Mouse (Mus musculus) neural tube, embryonic 13.5 days (tissue): ENCODE data around the gene 1700007K13Rik. TPM values are rescaled to one million over a fixed set of nuclear protein-coding genes. Genes with fewer than 3 reads are reported as not detected.
"Not testable (repeated sequence)": the region's sequence is repeated elsewhere in the genome, so short reads cannot be mapped to it uniquely, and the experiment has no call there.

Experiments used
- ATAC-seq: fragments of 200-750 bp; cut with Nextera tagmentation; 2 replicates; pipeline ENCODE4 v1.8.0; 2017; ENCODE audit warnings: low read depth, mild to moderate bottlenecking, moderate TSS enrichment, moderate library complexity
- H3K27ac ChIP-seq: fragments of 300-500 bp; sonication (generic); replicated peaks from 2 replicates; pipeline ENCODE4 v1.5.1; 2015; ENCODE audit warnings: moderate library complexity, mild to moderate bottlenecking, inconsistent platforms
- H3K27me3 ChIP-seq: fragments of 300-500 bp; sonication (generic); 2 replicates; pipeline ENCODE4 v1.6.1; 2015; ENCODE audit warnings: mild to moderate bottlenecking, inconsistent platforms
- H3K36me3 ChIP-seq: fragments of 300-500 bp; sonication (generic); 2 replicates; pipeline ENCODE4 v1.6.1; 2015; ENCODE audit warnings: mild to moderate bottlenecking, inconsistent platforms
- H3K4me1 ChIP-seq: fragments of 300-500 bp; sonication (generic); replicated peaks from 2 replicates; pipeline ENCODE4 v1.6.1; 2015; ENCODE audit warnings: inconsistent platforms
- H3K4me2 ChIP-seq: fragments of 300-500 bp; sonication (generic); 2 replicates; pipeline ENCODE4 v1.6.1; 2015; ENCODE audit warnings: inconsistent platforms, mild to moderate bottlenecking, moderate library complexity
- H3K4me3 ChIP-seq: fragments of 300-500 bp; sonication (generic); 2 replicates; pipeline ENCODE4 v1.5.1; 2015; ENCODE audit warnings: mild to moderate bottlenecking, inconsistent platforms
- H3K9ac ChIP-seq: fragments of 300-500 bp; sonication (generic); 2 replicates; pipeline ENCODE4 v1.6.1; 2015; ENCODE audit warnings: moderate library complexity, mild to moderate bottlenecking, inconsistent platforms
- H3K9me3 ChIP-seq: fragments of 300-500 bp; sonication (generic); 2 replicates; pipeline ENCODE4 v1.6.1; 2016; ENCODE audit warnings: inconsistent platforms
- WGBS: fragments of 180-500 bp; shearing (Covaris S2); methylation state at CpG from one replicate; pipeline ENCODE4 v1.1.7; 2015; 5-methylcytosine and 5-hydroxymethylcytosine counted together
- polyA plus RNA-seq: library from polyadenylated mRNA; unstranded; fragments of >200 nt; fragmentation: Nextera tagmentation; extraction: Ambion mirVana; gene quantifications from 2 replicates; pipeline ENCODE4 v1.2.1, GENCODE M21; 2015

Gene 1700007K13Rik
- 2.6 and 2.8 TPM in 2 replicates for polyA plus RNA-seq

- WGBS, result 5% methylated on average over 25 of the region's 25 CpGs
- H3K9me3 ChIP-seq, result no peaks in the 10 kb centered on the region
- peaks cover 26% of the 10 kb centered on the region for H3K4me1 ChIP-seq
- peak within 1 kb of the TSS; percentile 30 for H3K4me3 ChIP-seq
- peak within 1 kb of the TSS; percentile 57 for H3K4me2 ChIP-seq
- H3K36me3 ChIP-seq, result peaks cover 19% of the 10 kb centered on the region
- peaks cover 10% of the 10 kb centered on the region for H3K27me3 ChIP-seq
- H3K27ac ChIP-seq, result no peak within 1 kb of the TSS; the same call in 1 of the 2 replicates
- ATAC-seq, result peak; percentile 48; the same call in 1 of the 2 replicates
- H3K9ac ChIP-seq, result peak within 1 kb of the TSS; percentile 61
Measured at GRCm38 (mm10) chr2:28465836-28466518, at the start of gene 1700007K13Rik. Gene 1700007K13Rik (minus strand): TSS chr2:28466332.

GRCm38 (mm10) chr2:28514489-28514888 lies 48.4 kb upstream of the 1700007K13Rik start:
- ATAC-seq, result 0 out of 2 replicates have a peak, but pooled peaks have one; percentile 4
- 21% methylated on average over 5 of the region's 5 CpGs for WGBS
- peaks cover 63% of the 10 kb centered on the region for H3K4me1 ChIP-seq

GRCm38 (mm10) chr2:28513431-28514370 lies 47.6 kb upstream of the 1700007K13Rik start:
- peak; percentile 46 for ATAC-seq
- Histone ChIP-seq H3K9ac (peak overlapping the region; percentile 99), H3K9me3 (no peaks in the 10 kb centered on the region), H3K4me1 (peaks cover 56% of the 10 kb centered on the region), H3K4me2 (peak overlapping the region; percentile 92), H3K27ac (peak overlapping the region; percentile 93), H3K36me3 (peaks cover 22% of the 10 kb centered on the region; the same call in 1 of the 2 replicates), H3K27me3 (no peaks in the 10 kb centered on the region), H3K4me3 (peak overlapping the region; percentile 92)
- 5% methylated on average over 47 of the region's 47 CpGs for WGBS

More at GRCm38 (mm10) chr2:28514489-28514888, 48.4 kb upstream of the 1700007K13Rik start:
- H3K9ac ChIP-seq, result peak overlapping the region; percentile 99
- peak overlapping the region; percentile 92 for H3K4me2 ChIP-seq
- H3K4me3 ChIP-seq, result peak overlapping the region; percentile 92
- no peaks in the 10 kb centered on the region for H3K9me3 ChIP-seq
- peaks cover 22% of the 10 kb centered on the region; the same call in 1 of the 2 replicates for H3K36me3 ChIP-seq
- H3K27me3 ChIP-seq, result no peaks in the 10 kb centered on the region
- peak overlapping the region; percentile 93 for H3K27ac ChIP-seq

DNA sequence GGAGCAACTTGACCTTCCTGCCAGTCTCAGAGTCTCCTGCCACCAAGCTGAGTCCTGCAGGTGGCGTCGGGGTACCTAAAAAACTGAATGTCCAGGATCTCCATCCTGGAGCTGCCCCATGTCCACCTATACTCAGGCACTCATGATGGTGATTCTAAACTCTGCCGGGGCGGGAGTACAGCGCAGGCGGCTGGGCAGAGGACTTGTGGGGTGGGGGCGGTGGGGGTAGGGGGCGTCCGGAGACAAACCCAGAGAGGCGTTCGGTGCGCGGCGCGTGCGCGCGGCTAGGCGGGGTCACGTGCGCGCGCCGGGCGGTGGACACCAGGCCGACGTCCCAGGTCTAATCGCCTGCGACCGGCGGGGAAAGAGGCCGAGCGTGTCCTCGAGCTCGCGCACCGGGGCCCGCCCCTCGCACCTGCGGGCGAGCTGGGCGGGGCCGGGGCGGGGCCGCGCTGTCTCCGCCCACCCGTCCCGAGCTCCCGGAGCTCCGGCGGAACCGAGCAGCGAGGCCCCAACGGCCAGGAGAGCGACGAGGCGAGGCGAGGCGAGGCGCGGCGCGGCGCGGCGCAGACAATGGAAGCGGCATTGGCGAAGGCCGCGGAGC lies 46.8 kb upstream of the 1700007K13Rik start, which contains the start of gene Ralgds:
Gene Ralgds (plus strand): TSS at position 328 of the 604 bp plus-strand sequence.
- no peaks in the 10 kb centered on the region for H3K27me3 ChIP-seq
- peaks cover 22% of the 10 kb centered on the region; the same call in 1 of the 2 replicates for H3K36me3 ChIP-seq
- ATAC-seq, result peak; percentile 68
- peak within 1 kb of the TSS; percentile 99 for H3K9ac ChIP-seq
- no peaks in the 10 kb centered on the region for H3K9me3 ChIP-seq
- WGBS, result under 1% methylated on average over 47 of the region's 71 CpGs
- H3K4me3 ChIP-seq, result peak within 1 kb of the TSS; percentile 92
- peak within 1 kb of the TSS; percentile 92 for H3K4me2 ChIP-seq
- H3K27ac ChIP-seq, result peak within 1 kb of the TSS; percentile 93
- H3K4me1 ChIP-seq, result peaks cover 48% of the 10 kb centered on the region

DNA sequence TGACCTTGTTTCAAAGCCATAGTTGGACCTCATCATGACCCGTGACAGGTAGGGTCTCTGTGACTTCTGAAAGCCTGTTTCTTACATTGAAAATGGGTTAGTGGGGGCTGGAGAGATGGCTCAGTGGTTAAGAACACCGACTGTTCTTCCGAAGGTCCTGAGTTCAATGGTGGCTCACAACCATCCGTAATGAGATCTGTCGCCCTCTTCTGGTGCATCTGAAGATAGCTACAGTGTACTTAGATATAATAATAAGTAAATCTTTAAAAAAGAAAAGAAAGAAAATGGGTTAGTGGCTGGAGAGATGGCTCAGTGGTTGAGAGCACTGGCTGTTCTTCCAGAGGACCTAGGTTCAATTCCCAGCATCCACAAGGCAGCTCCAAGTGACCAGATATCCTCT lies 45.5 kb upstream of the 1700007K13Rik start:
- not testable (repeated sequence) for H3K9ac ChIP-seq, H3K27me3 ChIP-seq, ATAC-seq, H3K4me2 ChIP-seq, H3K9me3 ChIP-seq, H3K27ac ChIP-seq, H3K4me3 ChIP-seq
- WGBS, result 48% methylated on average over 5 of the region's 5 CpGs
- Histone ChIP-seq H3K36me3 (0 out of 2 replicates have a peak, but pooled peaks cover 14% of the 10 kb centered on the region), H3K4me1 (peaks cover 35% of the 10 kb centered on the region)

GRCm38 (mm10) chr2:28506291-28506690 lies 40.2 kb upstream of the 1700007K13Rik start:
- 83% methylated on average over 6 of the region's 6 CpGs for whole genome bisulfite sequencing

GRCm38 (mm10) chr2:28505795-28506194 lies 39.7 kb upstream of the 1700007K13Rik start, which contains the start of gene Gm10134:
Gene Gm10134 (plus strand): TSS chr2:28506095.
- H3K4me2 ChIP-seq, result no peak within 1 kb of the TSS
- WGBS, result 73% methylated on average over 3 of the region's 3 CpGs
- no peaks in the 10 kb centered on the region for H3K9me3 ChIP-seq
- no peak within 1 kb of the TSS for H3K27ac ChIP-seq
- H3K27me3 ChIP-seq, result no peaks in the 10 kb centered on the region
- no peak for ATAC-seq
- no peak within 1 kb of the TSS for H3K4me3 ChIP-seq
- no peak within 1 kb of the TSS for H3K9ac ChIP-seq
- no peaks in the 10 kb centered on the region for H3K4me1 ChIP-seq
- no peaks in the 10 kb centered on the region for H3K36me3 ChIP-seq

More at GRCm38 (mm10) chr2:28506291-28506690, 40.2 kb upstream of the 1700007K13Rik start:
- Histone ChIP-seq H3K27ac (no peak overlapping the region), H3K36me3 (no peaks in the 10 kb centered on the region), H3K4me2 (no peak overlapping the region), H3K9me3 (no peaks in the 10 kb centered on the region), H3K27me3 (no peaks in the 10 kb centered on the region), H3K4me3 (no peak overlapping the region), H3K4me1 (no peaks in the 10 kb centered on the region), H3K9ac (no peak overlapping the region)
- no peak for ATAC-seq

DNA sequence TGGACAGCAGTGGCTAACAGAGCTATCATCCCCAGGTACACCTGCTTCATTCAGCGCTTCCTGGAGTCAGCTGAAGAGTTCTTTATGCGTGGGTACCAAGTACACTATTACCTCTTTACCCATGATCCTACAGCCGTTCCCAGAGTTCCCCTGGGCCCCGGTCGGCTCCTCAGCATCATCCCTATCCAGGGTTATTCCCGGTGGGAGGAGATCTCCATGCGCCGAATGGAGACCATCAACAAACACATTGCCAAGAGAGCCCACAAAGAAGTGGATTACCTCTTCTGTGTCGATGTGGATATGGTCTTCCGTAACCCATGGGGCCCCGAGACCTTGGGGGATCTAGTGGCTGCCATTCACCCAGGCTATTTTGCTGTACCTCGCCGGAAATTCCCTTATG lies 38.5 kb upstream of the 1700007K13Rik start:
- 89% methylated on average over 13 of the region's 13 CpGs for WGBS
- ATAC-seq, result no peak
- Histone ChIP-seq H3K9ac (no peak overlapping the region), H3K4me1 (no peaks in the 10 kb centered on the region), H3K27me3 (no peaks in the 10 kb centered on the region), H3K9me3 (no peaks in the 10 kb centered on the region), H3K36me3 (no peaks in the 10 kb centered on the region), H3K4me2 (no peak overlapping the region), H3K4me3 (no peak overlapping the region), H3K27ac (no peak overlapping the region)

DNA sequence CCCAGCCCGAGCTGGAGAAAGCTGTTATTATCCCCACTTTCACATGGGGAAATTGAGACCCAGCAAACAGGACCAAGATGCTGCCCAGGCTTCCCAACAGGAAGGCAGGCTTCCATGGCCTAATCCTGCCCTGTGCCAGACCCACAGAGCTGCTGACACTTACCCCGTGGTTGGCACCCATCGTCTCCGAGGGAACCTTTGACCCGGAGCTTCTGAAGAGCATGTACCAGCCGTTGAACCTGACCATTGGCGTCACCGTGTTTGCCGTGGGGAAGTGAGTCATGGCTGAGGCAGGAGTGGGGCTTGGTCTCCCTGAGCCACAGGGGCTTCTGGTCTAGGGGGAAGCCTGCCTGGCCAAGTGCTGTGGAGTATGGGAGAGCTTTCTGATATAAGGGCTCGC lies 36.9 kb upstream of the 1700007K13Rik start:
- no peaks in the 10 kb centered on the region for H3K36me3 ChIP-seq
- H3K9ac ChIP-seq, result no peak overlapping the region
- 83% methylated on average over 10 of the region's 10 CpGs for WGBS
- no peak overlapping the region for H3K4me3 ChIP-seq
- no peak overlapping the region for H3K4me2 ChIP-seq
- H3K9me3 ChIP-seq, result no peaks in the 10 kb centered on the region
- no peak for ATAC-seq
- H3K27me3 ChIP-seq, result no peaks in the 10 kb centered on the region
- no peak overlapping the region for H3K27ac ChIP-seq
- H3K4me1 ChIP-seq, result no peaks in the 10 kb centered on the region

DNA sequence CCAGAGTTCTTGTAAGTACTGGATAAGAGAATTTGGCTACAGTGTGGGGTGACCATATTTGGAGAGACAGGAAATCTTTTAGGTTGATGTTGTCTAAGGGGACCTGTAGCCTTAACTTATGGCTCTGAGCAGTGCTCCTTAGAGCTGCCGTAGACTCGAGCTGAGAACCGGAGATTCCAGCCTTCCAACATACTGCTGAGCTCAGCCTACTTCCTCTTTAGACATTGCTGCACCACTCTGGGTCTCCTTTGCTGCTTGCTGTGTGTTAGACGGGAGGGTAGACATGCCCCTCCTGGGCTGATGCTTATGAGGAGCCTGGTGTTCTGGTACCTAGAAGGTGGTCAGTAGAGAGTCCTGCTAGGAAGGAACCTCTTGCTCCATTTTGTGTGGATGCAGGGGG lies 32.3 kb upstream of the 1700007K13Rik start:
- ATAC-seq, result no peak
- Histone ChIP-seq H3K4me3 (no peak overlapping the region), H3K36me3 (no peaks in the 10 kb centered on the region), H3K4me1 (no peaks in the 10 kb centered on the region), H3K4me2 (no peak overlapping the region), H3K27ac (no peak overlapping the region), H3K9me3 (no peaks in the 10 kb centered on the region), H3K27me3 (no peaks in the 10 kb centered on the region), H3K9ac (no peak overlapping the region)
- WGBS, result 84% methylated on average over 4 of the region's 4 CpGs

DNA sequence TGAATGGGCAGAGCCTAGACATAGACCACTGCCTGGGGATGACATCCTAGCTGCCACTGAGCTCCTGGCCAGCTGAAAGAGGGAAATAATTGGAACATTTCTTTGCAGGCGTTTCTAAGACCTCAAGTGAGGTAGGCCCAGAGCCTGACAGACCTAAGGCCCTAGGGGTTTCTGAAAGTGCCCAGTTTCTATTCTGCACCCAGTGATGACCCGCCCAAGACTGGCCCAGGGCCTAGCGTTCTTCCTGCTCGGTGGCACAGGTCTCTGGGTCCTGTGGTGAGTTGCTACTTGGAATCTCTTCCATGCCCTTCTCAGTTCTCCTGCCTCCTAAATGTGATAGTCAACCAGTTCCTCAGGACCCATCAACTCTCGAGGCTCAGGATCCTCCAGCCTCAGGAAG lies 31.4 kb upstream of the 1700007K13Rik start:
- peak overlapping the region; percentile 21; the same call in 1 of the 2 replicates for H3K4me2 ChIP-seq

More for the DNA sequence above, 31.4 kb upstream of the 1700007K13Rik start:
- Histone ChIP-seq H3K36me3 (no peaks in the 10 kb centered on the region), H3K9me3 (no peaks in the 10 kb centered on the region), H3K4me3 (no peak overlapping the region), H3K4me1 (no peaks in the 10 kb centered on the region), H3K27ac (no peak overlapping the region), H3K9ac (no peak overlapping the region), H3K27me3 (no peaks in the 10 kb centered on the region)
- 80% methylated on average over 5 of the region's 5 CpGs for WGBS
- ATAC-seq, result no peak
